Mouse (Mus musculus) stomach, postnatal 0 days (tissue): Measurements from ENCODE around the gene Wdr91. TPM values are rescaled to one million over a fixed set of nuclear protein-coding genes. Genes with fewer than 3 reads are reported as not detected.

Source experiments
- ATAC-seq: fragments of 200-750 bp; cut with Nextera tagmentation; 2 replicates; pipeline ENCODE4 v1.8.0; 2017; ENCODE audit not compliant: low FRiP score, low TSS enrichment
- DNase-seq: peaks from one replicate; pipeline ENCODE4 v3.0.0-alpha.2; 2016; ENCODE audit warnings: low spot score
- H3K27ac ChIP-seq: fragments of 300-500 bp; sonication (generic); replicated peaks from 2 replicates; pipeline ENCODE4 v1.5.1; 2014; ENCODE audit warnings: mild to moderate bottlenecking, control low read depth
- H3K27me3 ChIP-seq: fragments of 300-500 bp; sonication (generic); 2 replicates; pipeline ENCODE4 v1.6.1; 2014; ENCODE audit warnings: low read length; ENCODE audit not compliant: control insufficient read depth, insufficient read depth
- H3K36me3 ChIP-seq: fragments of 300-500 bp; sonication (generic); 2 replicates; pipeline ENCODE4 v1.6.1; 2014; ENCODE audit warnings: low read length, mixed read lengths; ENCODE audit not compliant: control insufficient read depth, insufficient read depth
- H3K4me1 ChIP-seq: fragments of 300-500 bp; sonication (generic); replicated peaks from 2 replicates; pipeline ENCODE4 v1.6.1; 2014; ENCODE audit warnings: antibody characterized with exemption; ENCODE audit not compliant: control insufficient read depth, insufficient read depth
- H3K4me2 ChIP-seq: fragments of 300-500 bp; sonication (generic); replicated peaks from 2 replicates; pipeline ENCODE4 v1.6.1; 2014; ENCODE audit warnings: low read depth, mild to moderate bottlenecking, control low read depth, moderate library complexity
- H3K4me3 ChIP-seq: fragments of 300-500 bp; sonication (generic); 2 replicates; pipeline ENCODE4 v1.5.1; 2014; ENCODE audit warnings: low read depth, low read length, control low read depth
- H3K9ac ChIP-seq: fragments of 300-500 bp; sonication (generic); 2 replicates; pipeline ENCODE4 v1.6.1; 2014; ENCODE audit warnings: mild to moderate bottlenecking, low read length, control low read depth, mixed read lengths
- H3K9me3 ChIP-seq: fragments of 300-500 bp; sonication (generic); 2 replicates; pipeline ENCODE4 v1.6.1; 2016; ENCODE audit warnings: low read length; ENCODE audit not compliant: control insufficient read depth
- CTCF ChIP-seq: IDR thresholded peaks from 2 replicates; pipeline ENCODE4 v1.5.1; 2016; ENCODE audit warnings: antibody characterized with exemption, low read depth, mild to moderate bottlenecking, moderate library complexity
- EP300 ChIP-seq: optimal IDR thresholded peaks from 2 replicates; pipeline ENCODE3; 2016; ENCODE audit warnings: antibody characterized with exemption
- WGBS: fragments of 180-500 bp; shearing (Covaris S2); extraction: QIAGEN DNeasy Blood & Tissue Kit; methylation state at CpG from one replicate; pipeline ENCODE4 v1.1.7; 2014; 5-methylcytosine and 5-hydroxymethylcytosine counted together
- polyA plus RNA-seq: library from polyadenylated mRNA; unstranded; fragments of >200 nt; fragmentation: Nextera tagmentation; extraction: Ambion mirVana; gene quantifications from 2 replicates; pipeline ENCODE4 v1.2.1, GENCODE M21; 2015

Gene Wdr91
- polyA plus RNA-seq, 1 experiment from 2014 or later, result 4.5 TPM

GRCm38 (mm10) chr6:34951518-34951917, 40.8 kb upstream of the Wdr91 start:
- H3K27me3 ChIP-seq, result no peaks in the 10 kb centered on the region
- no peaks in the 10 kb centered on the region for H3K9me3 ChIP-seq
- no peak overlapping the region for H3K4me2 ChIP-seq
- no peak overlapping the region for H3K9ac ChIP-seq
- WGBS, result 80% methylated on average over 7 of the region's 7 CpGs
- no peaks in the 10 kb centered on the region for H3K4me1 ChIP-seq
- H3K27ac ChIP-seq, result no peak overlapping the region
- TF ChIP-seq EP300 (no peak), CTCF (no peak)
- DNase-seq, result no peak
- H3K36me3 ChIP-seq, result no peaks in the 10 kb centered on the region
- no peak for ATAC-seq
- no peak overlapping the region for H3K4me3 ChIP-seq

- no peak overlapping the region for H3K4me2 ChIP-seq
- no peak for ATAC-seq
- 29% methylated on average over 11 of the region's 11 CpGs for WGBS
Observed at GRCm38 (mm10) chr6:34948461-34948860, 37.8 kb upstream of the Wdr91 start.

GRCm38 (mm10) chr6:34946486-34947079, 35.9 kb upstream of the Wdr91 start:
- no peak overlapping the region for H3K4me2 ChIP-seq
- WGBS, result 86% methylated on average over 1 of the region's 1 CpGs
- H3K36me3 ChIP-seq, result no peaks in the 10 kb centered on the region
- no peak for DNase-seq
- TF ChIP-seq EP300, result no peak
- no peak for TF ChIP-seq CTCF
- H3K4me3 ChIP-seq, result no peak overlapping the region
- H3K9ac ChIP-seq, result no peak overlapping the region
- H3K27ac ChIP-seq, result no peak overlapping the region
- H3K4me1 ChIP-seq, result no peaks in the 10 kb centered on the region
- no peaks in the 10 kb centered on the region for H3K27me3 ChIP-seq
- no peaks in the 10 kb centered on the region for H3K9me3 ChIP-seq
- no peak for ATAC-seq

More at GRCm38 (mm10) chr6:34948461-34948860, 37.8 kb upstream of the Wdr91 start:
- no peak overlapping the region for H3K9ac ChIP-seq
- no peak for DNase-seq
- no peaks in the 10 kb centered on the region for H3K36me3 ChIP-seq
- no peaks in the 10 kb centered on the region for H3K4me1 ChIP-seq
- no peaks in the 10 kb centered on the region for H3K9me3 ChIP-seq
- H3K27me3 ChIP-seq, result no peaks in the 10 kb centered on the region
- TF ChIP-seq CTCF (no peak), EP300 (no peak)
- H3K27ac ChIP-seq, result no peak overlapping the region
- no peak overlapping the region; the same call in 1 of the 2 replicates for H3K4me3 ChIP-seq

GRCm38 (mm10) chr6:34943499-34943898, 32.8 kb upstream of the Wdr91 start:
- ATAC-seq (no peak), DNase-seq (no peak)
- TF ChIP-seq CTCF (no peak), EP300 (no peak)
- WGBS, result 56% methylated on average over 5 of the region's 5 CpGs
- H3K4me2 ChIP-seq, result no peak overlapping the region
- H3K4me3 ChIP-seq, result no peak overlapping the region
- H3K9ac ChIP-seq, result no peak overlapping the region
- no peaks in the 10 kb centered on the region for H3K27me3 ChIP-seq
- H3K4me1 ChIP-seq, result no peaks in the 10 kb centered on the region
- H3K27ac ChIP-seq, result no peak overlapping the region
- H3K9me3 ChIP-seq, result no peaks in the 10 kb centered on the region
- H3K36me3 ChIP-seq, result no peaks in the 10 kb centered on the region

- H3K4me1 ChIP-seq, result no peaks in the 10 kb centered on the region
- no peak overlapping the region for H3K9ac ChIP-seq
- no peaks in the 10 kb centered on the region for H3K9me3 ChIP-seq
- H3K36me3 ChIP-seq, result no peaks in the 10 kb centered on the region
- no peak overlapping the region for H3K4me2 ChIP-seq
- H3K27me3 ChIP-seq, result no peaks in the 10 kb centered on the region
- no peak for ATAC-seq
- H3K27ac ChIP-seq, result no peak overlapping the region
- TF ChIP-seq EP300, result no peak
- no peak for TF ChIP-seq CTCF
- H3K4me3 ChIP-seq, result no peak overlapping the region
- no peak for DNase-seq
- WGBS, result 84% methylated on average over 5 of the region's 9 CpGs
Observed at GRCm38 (mm10) chr6:34942446-34942845, 31.8 kb upstream of the Wdr91 start.

GRCm38 (mm10) chr6:34941496-34941895, 30.8 kb upstream of the Wdr91 start:
- no peak overlapping the region for H3K4me3 ChIP-seq
- ATAC-seq (no peak), DNase-seq (no peak)
- no peaks in the 10 kb centered on the region for H3K9me3 ChIP-seq
- H3K27ac ChIP-seq, result no peak overlapping the region
- TF ChIP-seq EP300, result no peak
- no peaks in the 10 kb centered on the region for H3K36me3 ChIP-seq
- H3K9ac ChIP-seq, result no peak overlapping the region
- no peaks in the 10 kb centered on the region for H3K4me1 ChIP-seq
- no peaks in the 10 kb centered on the region for H3K27me3 ChIP-seq
- H3K4me2 ChIP-seq, result no peak overlapping the region
- 73% methylated on average over 2 of the region's 2 CpGs for WGBS
